Mouse (Mus musculus) heart, embryonic 13.5 days (tissue): ENCODE measurements at regions not wholly inside any gene's neighbourhood (a gene's known extent, or its start where the extent isn't known, plus 50 kb on each side); places are given as distances from the start of the nearest gene placed in this dataset.

Experiments
- ATAC-seq: fragments of 200-750 bp; cut with Nextera tagmentation; 2 replicates; pipeline ENCODE4 v1.8.0; 2017; ENCODE audit warnings: moderate TSS enrichment; ENCODE audit not compliant: insufficient number of reproducible peaks, low FRiP score, low TSS enrichment; ENCODE audit errors: extremely low read depth
- H3K27ac ChIP-seq: fragments of 300-500 bp; sonication (generic); replicated peaks from 2 replicates; pipeline ENCODE4 v1.5.1; 2015; ENCODE audit warnings: moderate library complexity, mild to moderate bottlenecking, inconsistent platforms
- H3K27me3 ChIP-seq: fragments of 300-500 bp; sonication (generic); replicated peaks from 2 replicates; pipeline ENCODE4 v1.6.1; 2015; ENCODE audit warnings: mild to moderate bottlenecking, inconsistent platforms
- H3K36me3 ChIP-seq: fragments of 300-500 bp; sonication (generic); 2 replicates; pipeline ENCODE4 v1.6.1; 2015; ENCODE audit warnings: mild to moderate bottlenecking, inconsistent platforms
- H3K4me1 ChIP-seq: fragments of 300-500 bp; sonication (generic); 2 replicates; pipeline ENCODE4 v1.6.1; 2015; ENCODE audit warnings: inconsistent platforms
- H3K4me2 ChIP-seq: fragments of 300-500 bp; sonication (generic); 2 replicates; pipeline ENCODE4 v1.6.1; 2015; ENCODE audit warnings: inconsistent platforms, mild to moderate bottlenecking, moderate library complexity
- H3K4me3 ChIP-seq: fragments of 300-500 bp; sonication (generic); 2 replicates; pipeline ENCODE4 v1.5.1; 2015; ENCODE audit warnings: moderate library complexity, mild to moderate bottlenecking, inconsistent platforms
- H3K9ac ChIP-seq: fragments of 300-500 bp; sonication (generic); 2 replicates; pipeline ENCODE4 v1.6.1; 2015; ENCODE audit warnings: inconsistent platforms, mild to moderate bottlenecking, moderate library complexity
- H3K9me3 ChIP-seq: fragments of 300-500 bp; sonication (generic); 2 replicates; pipeline ENCODE4 v1.6.1; 2016; ENCODE audit warnings: inconsistent platforms
- WGBS: fragments of 180-500 bp; shearing (Covaris S2); methylation state at CpG from one replicate; pipeline ENCODE4 v1.1.7; 2015; ENCODE audit warnings: mixed read lengths; 5-methylcytosine and 5-hydroxymethylcytosine counted together

DNA sequence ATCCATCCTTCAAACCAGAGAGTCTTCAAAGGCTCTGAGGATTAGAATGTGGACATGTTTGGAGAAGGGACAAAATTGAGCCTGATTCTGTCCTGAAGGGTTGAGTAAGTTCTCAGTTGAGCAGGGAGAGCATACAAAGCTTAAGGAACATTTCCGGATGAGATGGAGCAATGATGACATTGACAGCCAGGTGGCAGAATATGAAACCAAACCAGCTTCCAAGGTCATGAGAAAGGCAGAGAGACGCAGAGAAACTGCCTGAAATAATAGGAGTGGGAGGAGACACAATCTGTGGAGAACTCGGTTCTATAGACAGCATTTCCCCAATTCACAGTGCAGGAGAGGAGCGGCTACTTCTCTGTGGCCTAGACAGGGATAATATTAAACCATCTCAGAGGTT is 176.0 kb downstream of the Brinp2 start:
- ATAC-seq, result no peak
- H3K9ac ChIP-seq, result no peak overlapping the region
- 58% methylated on average over 4 of the region's 4 CpGs for WGBS

DNA sequence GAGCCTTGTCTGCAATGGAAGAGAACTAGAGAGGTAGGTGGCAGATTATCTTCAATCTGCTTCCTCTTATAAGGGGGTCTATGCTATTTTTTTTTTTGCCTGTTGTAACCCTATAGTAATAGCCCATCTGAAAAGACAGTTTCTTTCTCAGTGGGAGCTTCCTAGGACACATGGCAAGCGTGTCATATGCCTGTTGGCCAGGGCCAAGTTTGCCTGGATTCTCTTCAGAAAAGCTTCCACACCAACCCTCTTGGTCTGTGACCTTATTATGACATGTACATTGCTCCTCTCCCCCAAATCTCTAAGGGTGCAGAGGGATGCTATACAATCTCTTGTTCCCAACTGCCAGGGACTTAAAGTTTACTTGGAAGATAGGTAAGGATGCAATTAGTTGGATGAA is 174.8 kb downstream of the Brinp2 start:
- Histone ChIP-seq H3K4me3 (no peak overlapping the region), H3K36me3 (no peaks in the 10 kb centered on the region), H3K27ac (no peak overlapping the region), H3K9me3 (no peaks in the 10 kb centered on the region), H3K4me2 (no peak overlapping the region), H3K9ac (no peak overlapping the region), H3K27me3 (no peaks in the 10 kb centered on the region), H3K4me1 (no peaks in the 10 kb centered on the region)
- 63% methylated on average over 1 of the region's 1 CpGs for WGBS
- ATAC-seq, result no peak

More for the DNA sequence above, 176.0 kb downstream of the Brinp2 start:
- H3K9me3 ChIP-seq, result no peaks in the 10 kb centered on the region
- no peak overlapping the region for H3K4me2 ChIP-seq
- H3K27me3 ChIP-seq, result no peaks in the 10 kb centered on the region
- no peaks in the 10 kb centered on the region for H3K4me1 ChIP-seq
- no peak overlapping the region for H3K27ac ChIP-seq
- H3K36me3 ChIP-seq, result no peaks in the 10 kb centered on the region
- H3K4me3 ChIP-seq, result no peak overlapping the region

DNA sequence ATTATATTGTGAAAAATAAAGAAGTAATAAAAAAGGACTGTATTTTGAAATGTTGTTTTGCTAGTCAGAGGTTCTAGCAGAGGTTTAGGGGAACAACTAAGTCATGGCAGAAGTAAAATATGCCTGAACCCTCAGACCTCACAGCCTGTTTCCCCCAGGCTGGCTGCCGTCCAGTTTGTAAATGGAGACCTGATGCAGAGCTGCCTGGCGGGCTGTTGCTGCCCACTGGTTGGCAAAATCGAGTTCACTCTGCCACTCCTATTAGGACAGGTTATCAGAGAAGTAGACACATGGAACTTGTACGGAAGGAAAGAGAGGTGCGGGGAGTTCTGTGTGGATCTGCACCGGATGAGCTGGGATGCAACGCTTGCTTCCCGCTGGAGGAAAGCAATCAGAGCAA is 168.5 kb downstream of the Brinp2 start:
- Histone ChIP-seq H3K9ac (no peak overlapping the region), H3K9me3 (no peaks in the 10 kb centered on the region), H3K27me3 (no peaks in the 10 kb centered on the region), H3K36me3 (no peaks in the 10 kb centered on the region), H3K4me3 (no peak overlapping the region), H3K4me2 (no peak overlapping the region), H3K4me1 (no peaks in the 10 kb centered on the region), H3K27ac (no peak overlapping the region)
- no peak for ATAC-seq
- WGBS, result 57% methylated on average over 8 of the region's 8 CpGs

DNA sequence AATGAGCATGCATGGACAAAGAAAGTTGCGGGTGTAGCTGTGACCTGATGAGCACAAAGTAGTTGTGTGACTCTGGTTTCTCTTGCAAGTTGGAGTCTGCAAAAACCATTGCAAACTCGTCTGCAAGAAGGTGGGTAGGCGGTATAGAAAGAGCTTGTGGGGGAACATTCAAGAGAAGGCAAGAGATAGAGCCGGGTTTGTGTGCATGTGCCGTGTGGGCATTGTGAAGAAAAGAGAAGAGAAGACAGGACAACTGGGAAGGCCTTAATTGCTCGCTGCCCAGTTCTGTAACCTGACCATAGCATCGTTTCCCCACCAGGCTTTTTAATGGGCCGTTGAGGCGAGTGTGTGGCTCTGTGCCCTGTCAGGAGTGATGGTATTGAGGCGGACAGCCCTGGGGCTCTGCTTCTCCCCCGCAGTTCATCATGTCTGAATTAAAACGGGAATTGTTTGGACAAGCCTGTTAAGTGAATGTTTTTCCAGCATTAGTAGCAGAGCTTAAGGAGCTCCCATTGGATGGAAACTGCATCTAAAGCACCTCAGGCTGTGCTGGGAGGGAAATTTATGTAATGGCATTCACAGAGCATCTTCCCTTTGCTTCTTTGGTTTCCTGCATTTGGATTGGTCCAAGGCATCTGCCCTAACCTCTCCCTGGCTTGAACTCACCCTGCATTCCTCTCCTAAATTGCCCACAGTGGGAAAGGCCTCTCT is 163.1 kb downstream of the Brinp2 start:
- Histone ChIP-seq H3K4me2 (no peak overlapping the region), H3K27ac (no peak overlapping the region), H3K36me3 (no peaks in the 10 kb centered on the region), H3K9me3 (no peaks in the 10 kb centered on the region), H3K9ac (no peak overlapping the region), H3K4me1 (no peaks in the 10 kb centered on the region), H3K27me3 (no peaks in the 10 kb centered on the region), H3K4me3 (no peak overlapping the region)
- ATAC-seq, result no peak
- WGBS, result 54% methylated on average over 12 of the region's 12 CpGs

DNA sequence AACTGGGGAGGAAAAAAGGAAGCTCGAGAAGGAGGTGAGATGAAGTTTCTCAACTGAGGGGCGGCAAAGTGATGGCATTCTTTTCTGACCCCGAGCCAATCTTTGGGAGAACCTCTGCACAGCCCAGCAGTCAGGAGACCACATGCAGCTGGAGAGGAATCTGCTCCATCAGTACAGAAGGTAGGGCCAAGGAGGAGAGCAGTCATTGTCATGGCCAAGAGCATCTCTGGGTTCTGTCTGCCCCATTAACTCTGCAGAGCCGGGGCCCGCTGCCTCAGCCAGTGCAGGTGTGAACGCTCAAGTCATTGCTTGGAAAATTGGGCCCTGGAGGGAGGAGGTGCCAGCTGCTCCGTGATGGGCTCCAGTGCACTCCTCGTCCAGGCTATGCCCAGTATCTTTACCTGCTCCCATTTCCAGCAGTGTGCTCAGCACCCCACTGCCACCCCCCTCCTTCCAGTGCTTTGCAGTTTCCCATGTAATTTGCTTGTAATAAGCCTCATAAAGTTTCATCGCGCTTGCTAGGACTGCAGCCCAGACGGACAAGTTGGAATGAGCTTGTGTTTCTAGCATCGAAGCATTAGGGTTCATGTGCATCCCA is 162.1 kb downstream of the Brinp2 start:
- Histone ChIP-seq H3K9me3 (no peaks in the 10 kb centered on the region), H3K4me1 (no peaks in the 10 kb centered on the region), H3K36me3 (no peaks in the 10 kb centered on the region), H3K4me3 (no peak overlapping the region), H3K4me2 (no peak overlapping the region), H3K27ac (no peak overlapping the region), H3K9ac (no peak overlapping the region), H3K27me3 (no peaks in the 10 kb centered on the region)
- no peak for ATAC-seq
- 72% methylated on average over 12 of the region's 12 CpGs for WGBS
